Mouse (Mus musculus) urinary bladder, adult 2 months (tissue): ENCODE data around the gene Fdxr. TPM values are rescaled to one million over a fixed set of nuclear protein-coding genes. Genes with fewer than 3 reads are reported as not detected.

Experiments used
- DNase-seq: peaks from one replicate; pipeline ENCODE4 v3.0.0; 2022; ENCODE audit warnings: low spot score
- polyA plus RNA-seq: library from polyadenylated mRNA; depleted of rRNA; stranded (reverse); fragments of >200 nt; gene quantifications from 2 replicates; pipeline ENCODE4 v1.2.3, GENCODE M21; 2012

The Fdxr gene
- polyA plus RNA-seq, 1 experiment: 11.6 TPM

DNA sequence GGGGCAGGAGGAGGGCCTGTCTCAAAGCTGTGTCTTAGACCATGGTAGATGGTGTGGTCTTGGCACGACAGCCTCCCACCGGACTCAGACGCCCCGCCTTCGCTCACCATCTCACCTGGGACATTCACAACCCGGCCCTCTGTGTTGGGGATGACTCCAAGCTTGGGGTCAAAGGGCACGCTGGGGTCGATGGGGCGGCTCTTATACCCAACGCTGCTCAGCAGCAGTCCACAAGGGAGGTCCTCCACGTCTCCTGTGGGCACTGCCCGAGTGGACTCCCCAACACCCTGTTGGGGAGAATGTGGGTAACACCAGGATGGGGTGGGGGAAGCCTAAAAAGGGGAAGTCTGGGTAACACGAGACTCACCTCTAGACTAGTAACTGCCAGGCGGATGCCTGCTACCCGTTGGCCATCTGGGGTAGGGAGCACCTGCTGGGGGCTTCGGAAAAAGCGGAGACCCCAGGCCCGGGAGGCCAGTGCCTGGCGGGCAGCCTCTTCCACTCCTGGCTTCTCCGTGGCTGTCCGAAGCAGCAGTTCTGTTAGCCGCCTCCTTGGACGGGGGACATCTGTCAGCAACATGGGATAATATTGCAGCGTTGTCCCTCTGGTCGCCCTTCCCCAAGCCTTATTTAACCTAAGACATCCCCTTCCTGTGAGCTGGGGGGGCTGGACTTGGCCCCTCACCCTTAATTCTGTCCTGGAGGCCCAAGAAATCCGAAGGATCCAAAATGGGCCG, 7.4 kb downstream of the Fdxr start:
- DNase-seq: no peak

DNA sequence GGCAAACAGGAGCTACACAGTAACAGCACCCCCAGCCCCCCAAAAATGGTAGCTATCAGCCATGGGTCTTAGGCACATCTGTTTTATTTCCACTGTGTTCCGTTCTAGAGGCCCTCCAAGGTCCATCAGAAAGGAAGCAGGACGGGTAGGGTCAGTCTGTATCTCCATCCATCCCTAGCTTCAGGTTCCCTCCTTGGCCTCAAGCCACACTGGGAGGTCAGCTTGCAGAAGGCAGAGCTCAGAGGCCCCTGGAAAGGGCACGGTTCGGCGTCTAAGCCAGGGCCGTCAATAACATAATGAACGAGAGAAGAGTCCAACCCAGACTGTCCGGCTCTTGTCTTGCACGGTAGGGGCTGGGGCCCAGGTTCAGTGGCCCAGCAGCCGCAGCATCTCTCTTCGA, 8.9 kb downstream of the Fdxr start:
- DNase-seq: no peak

DNA sequence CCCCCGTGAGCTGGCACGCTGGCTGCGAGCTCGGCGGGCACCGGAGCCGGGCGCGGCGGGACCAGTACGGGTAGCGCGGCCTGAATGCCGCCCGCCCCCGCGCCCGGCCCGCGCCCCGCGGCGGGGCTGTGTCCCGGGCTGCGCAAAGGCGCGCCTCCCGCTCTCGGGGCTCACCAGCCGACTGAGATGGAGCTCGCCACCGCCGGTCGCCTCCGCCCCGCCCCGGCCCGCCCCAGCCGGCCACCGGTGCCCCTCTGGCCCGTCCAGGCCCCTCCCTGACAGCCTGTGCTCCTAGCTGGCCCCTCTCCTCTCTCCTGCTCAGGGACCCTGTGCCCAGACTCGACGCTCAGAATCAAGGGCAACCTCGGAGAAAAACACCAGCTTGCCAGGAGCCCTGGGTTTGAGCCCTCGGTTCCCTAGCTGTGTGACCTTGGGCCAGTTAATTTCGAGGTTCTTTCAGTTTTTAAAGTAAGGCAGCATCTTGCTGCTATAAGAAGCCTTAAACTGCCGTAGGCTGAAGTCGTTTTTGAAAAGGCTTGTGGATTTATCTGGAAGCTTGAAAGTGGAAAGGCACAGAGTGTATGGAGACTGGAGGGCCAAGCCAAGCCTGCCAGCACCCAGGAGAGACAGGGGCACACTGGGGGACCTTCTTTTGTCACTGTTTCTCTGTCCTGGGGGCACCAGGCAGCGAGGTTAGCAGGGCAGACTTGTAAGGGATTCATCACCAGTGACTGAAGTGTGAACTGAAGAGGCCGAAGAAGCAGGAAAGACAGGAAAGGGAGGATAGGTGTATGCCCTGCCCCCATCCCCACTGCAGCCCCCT, 9.6 kb downstream of the Fdxr start, which contains the start of gene Grin2c:
Gene Grin2c, minus strand, starts transcription at position 183 of the 823 bp plus-strand sequence.
- DNase-seq: no peak

DNA sequence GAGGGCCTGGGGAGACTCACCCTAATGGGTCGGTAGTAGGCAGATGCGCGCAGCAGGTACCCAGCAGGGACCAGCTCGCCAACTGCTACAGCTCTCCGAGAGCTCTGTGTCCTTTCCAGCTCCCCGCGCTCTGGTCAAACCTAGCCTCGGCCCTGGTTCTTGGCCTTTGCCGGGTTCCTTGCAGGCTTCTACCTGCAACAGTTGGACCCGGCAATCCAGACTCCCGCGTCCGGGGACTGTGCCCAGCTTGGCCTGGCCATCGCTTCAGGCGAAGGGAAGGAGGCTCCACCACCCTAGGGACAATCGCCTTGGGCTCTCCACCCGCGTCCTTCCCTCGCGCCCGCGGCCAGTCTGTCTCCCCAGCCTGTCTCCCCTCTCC, 10.5 kb downstream of the Fdxr start:
- no peak for DNase-seq

DNA sequence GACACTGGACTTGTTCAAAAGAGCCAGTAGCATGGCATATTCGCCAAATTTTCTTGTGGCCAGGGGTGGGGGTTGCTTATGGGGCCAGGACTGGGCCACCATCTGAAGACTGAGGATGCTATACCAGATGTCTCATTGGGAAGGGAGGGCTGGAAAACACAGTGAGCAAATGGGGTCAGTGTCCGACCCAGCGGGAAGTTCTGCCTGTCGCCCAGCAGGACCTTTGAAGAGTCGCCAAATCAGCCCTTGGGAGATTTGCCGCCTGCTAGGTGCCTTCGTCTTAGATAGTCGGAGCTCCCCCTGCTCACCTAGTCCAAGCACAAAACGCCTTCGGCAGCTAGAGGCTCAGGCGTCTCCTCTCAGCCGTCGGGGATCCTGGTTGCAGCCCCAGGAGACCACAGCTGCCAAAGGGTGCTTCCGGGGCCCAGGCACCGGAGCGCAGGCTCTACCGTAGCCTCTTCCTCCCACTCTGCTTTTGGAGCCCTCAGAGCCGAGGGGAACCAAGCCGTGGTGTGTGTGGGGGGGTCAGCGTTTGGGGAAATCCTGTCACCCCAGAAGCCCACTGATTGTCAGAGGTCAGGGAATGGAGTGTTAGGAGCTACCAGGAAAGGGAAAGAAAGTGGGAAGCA, 11.0 kb downstream of the Fdxr start:
- DNase-seq: no peak

DNA sequence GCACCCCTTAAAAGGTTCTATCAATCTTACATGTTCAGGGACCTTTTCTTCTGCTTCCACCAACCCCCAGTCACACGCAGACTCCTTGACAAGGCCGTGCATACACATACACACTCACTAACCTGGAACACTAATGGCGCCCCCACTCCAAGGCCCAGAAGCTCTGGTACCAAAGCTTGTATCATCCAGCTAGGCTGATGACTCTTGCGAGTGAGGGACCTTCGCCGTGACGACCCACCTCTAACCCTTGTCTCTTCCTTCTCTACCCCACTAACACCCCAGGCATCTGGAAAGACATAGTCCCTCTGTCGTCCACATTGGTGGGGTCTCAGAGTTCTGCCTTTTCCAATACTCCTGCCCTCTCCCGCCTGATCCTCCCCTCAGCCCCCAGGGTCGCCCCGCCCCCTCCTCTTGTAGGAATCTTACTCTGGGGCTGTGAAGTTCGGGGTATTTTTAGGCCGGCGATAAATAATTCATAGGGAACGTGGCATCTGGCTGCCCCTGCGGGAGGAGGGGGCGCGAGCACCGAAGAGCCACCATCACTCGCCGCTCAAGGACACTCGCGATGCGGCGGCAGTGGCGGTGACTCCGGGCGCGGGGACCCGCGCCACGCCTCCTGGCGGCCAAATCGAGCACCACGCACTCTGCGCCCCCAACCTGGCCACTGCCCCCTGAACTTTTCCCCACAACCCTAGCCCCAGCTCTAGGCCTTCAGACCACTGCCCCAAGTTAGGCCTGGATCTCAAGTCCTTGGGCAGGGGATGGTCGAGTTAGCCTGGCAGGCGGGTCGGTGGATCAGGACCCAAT, 11.8 kb downstream of the Fdxr start:
- no peak for DNase-seq

DNA sequence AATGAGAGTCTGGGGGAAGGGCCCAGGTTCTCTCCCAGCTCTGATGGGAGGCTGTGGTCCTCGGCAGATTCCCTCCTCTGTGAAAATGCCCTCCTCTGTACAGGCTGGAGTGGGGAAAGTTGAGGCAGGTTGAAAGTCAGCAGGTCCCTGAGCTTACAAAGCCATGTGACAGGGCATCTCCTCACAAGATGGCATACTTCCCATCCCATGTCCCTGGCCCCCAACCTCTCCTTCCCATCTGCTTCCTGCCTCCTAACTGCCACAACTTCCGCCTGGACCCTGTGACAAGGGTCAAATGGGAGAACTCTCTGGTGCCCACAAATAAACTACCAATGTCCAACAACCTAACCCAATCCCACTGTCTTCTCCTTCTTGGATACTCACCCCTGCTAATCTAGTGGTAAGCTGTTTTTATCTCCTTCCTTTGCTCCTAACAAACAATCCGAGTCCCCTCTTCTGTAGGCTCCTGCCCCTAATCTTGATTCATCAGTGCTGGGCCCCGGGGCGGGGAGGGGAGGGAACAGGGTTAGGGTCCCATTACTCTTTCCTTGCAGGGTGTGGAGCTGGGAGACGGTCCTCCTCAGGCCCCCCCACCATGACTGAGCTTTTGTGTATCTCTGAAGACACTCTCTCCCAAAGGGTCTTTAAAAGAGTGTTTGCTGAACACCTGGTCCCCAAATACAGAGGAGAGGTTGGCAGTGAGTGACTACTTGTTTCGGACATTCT, 12.6 kb downstream of the Fdxr start:
- no peak for DNase-seq

DNA sequence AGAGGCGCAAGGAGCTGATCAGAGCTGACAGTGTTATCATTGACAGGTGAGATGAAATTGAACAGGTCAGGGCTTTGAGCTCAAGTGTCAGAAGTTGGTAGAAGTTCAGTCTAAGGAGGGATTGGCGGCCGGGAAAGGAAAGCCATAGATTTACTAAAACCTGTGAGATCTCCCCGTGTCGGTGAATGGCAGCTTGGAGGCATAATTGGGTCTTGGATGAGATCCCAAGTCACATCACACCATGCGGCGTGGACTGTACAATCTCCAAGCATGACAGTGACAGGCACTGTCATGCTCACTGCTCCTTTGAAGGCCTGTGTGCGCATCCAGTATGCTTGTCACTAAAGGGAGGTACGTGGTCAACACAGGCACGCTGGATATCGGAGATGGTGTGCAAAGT, 13.9 kb downstream of the Fdxr start:
- DNase-seq: no peak

DNA sequence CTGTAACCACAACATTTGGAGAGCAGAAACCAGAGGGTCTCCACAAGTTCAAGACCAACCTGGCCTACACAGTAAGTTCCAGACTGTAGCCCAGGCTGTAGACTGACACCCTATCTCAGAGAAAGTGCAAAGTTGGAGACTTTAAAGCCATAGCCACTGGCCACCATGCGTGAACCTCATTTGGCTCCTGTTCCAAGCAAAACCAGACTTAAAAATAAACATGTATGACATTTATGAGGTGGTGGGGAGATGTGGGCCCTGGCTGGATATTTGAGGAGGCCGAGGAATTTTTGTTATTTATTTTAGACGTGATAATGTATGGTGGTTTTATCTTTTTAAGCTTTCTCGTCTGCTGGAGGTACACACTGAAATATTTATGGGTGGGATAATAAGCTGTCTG, 17.7 kb downstream of the Fdxr start:
- DNase-seq: no peak

DNA sequence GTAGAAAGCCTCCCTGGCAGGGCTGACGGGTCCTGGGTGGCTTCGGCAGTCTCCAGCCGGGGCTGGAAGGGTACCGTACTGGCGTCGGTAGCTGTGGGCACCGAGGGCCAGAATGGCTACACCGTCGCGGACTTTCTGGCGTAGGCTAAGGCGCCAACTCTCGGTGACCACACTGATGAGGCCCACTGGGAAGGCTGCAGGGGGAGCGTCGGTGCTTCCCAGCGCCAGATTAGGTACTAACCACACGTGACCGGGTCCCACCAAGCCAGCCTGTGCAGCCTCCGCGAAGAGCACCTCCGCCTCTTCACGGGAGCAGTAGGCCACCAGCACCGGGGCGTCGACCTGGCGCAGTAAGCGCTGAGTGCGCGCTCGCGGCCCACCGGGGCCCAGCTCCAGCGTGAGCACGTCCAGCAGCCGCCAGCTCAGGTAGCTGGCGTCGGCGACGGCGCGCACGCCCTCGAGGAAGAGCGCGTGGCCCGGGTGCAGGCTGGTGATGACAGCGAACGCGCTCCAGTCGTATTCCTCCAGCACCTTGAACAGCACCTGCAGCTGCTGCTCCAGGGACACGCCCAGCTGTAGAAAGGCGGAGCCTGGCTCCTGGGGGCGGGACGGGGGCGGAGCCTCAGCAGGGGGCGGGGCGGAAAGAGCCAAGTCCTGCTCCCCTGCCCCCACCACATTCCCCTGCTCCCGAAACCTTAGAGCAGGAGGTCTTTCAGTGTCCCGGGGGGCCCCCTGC, 18.9 kb downstream of the Fdxr start:
- DNase-seq: no peak

DNA sequence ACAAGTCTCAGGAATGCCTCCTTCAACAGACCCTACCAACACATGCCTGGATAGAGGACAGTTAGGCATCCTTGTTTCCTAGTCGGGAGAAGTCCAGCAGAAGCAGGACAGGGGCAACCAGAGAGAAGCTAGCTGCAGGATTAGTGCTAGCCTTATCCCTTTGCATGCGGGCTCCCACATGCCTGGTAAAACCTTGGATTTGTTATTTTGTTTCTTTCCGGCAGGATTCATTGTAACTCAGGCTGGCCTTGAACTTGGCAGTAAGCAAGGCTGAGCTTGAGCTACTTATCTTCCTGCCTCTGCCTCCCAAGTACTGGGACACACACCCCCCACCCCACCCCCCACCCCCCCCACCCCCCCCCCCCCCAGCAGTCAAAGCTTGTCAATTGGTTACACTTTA, 25.6 kb downstream of the Fdxr start:
- DNase-seq: no peak

DNA sequence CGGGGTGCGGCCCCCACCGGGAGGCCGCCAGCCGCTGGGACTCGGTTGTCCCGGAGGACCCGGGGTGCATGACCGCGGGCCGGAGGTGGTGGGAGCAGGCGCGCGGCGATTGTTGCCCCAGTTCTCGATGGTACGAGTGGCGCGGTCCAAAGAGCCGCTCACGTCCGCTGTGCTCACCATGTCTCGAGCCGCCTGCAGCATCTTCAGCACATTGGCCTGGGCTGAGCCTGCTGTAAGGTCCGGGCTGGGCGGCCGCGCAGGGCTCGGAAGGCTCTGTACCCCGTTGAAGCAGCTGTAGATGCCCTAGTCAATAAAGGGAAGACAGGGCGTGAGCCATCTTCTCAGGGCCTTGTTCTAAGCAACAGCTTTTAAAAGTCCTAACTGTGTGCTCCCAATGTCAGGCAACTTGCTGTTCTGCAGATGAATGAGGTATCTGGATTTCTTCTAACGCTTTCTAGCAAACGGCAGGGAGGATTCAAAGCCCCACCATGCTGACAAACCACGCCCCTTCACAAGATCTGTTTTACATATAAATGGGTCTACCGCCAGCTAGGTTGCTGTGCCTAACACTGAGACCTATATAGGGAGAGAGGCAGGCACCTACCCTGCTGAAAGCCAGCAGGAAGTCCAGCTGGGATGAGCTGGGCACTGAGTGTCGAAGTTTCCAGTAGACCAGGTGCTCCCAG, 26.3 kb downstream of the Fdxr start:
- no peak for DNase-seq

DNA sequence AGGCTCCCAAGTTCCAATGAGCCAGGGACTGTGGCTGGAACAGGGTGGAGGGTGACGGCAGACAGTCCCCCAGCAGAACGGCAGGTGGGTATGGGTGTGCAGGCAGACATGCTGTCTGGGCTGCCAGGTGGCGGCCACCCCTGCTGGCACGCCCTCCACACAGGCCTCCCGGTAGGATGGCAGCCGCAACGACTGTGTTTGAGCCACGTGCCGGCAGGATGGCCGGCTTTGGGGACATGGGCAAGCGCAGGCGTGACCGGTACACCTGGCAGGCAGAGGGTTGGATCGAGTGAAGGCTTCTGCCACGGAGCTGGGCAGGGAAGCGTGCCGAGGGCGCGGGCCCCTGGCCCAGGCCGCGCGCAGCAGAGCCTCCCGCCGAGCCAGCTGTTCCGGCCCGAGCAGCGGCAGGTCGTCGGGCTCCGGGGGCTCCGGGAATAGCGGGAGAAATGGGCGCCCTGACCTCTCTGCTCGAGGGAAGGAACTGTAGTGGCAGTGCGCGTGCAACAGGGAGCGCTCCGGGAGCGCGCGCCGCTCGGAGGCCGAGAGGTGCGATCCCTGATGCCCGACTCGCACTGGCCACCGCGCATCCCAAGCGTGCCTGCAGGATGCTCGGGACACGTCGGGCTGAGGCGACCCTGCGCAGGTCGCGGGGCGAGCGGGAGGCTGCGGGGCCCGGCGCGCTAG, 27.0 kb downstream of the Fdxr start:
- DNase-seq: no peak

DNA sequence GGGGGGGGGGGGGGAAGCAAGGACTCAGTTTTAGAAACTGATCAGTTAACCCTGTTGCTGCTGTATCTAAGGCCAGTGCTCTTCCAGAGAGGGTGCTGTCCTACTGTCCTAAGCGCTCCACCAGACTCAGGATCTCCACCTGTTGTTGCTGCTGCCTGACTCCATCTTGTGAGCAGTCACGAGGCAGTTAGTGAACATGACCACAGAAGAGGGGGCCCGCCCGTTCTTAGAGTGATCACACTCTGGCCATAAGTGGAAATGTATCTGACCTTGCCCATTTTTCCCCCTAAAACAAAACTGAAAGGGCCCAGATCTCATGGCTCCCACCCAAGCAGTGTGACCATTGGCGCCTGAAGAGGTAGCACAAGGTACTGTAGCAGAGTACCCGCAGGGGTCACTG, 28.9 kb downstream of the Fdxr start:
- no peak for DNase-seq

DNA sequence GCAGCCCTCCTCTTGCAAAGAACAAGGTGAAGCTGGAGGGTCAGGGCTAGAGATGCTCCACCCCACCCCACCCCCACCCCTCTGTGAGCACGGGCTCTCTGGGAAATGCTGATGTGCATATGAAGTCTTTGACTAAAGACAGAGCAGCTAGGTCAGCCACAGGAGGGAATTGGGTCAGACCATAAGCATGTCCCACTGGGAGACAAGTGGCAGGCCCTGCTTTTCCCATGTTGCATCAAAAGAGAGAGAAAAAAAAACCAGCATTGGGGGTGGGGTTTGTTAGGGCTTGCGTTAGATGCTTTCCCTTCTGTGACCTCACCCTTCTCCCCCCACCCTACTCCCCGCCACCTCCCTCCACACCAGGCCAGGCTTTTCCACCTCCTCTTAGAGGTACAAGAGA, 29.6 kb downstream of the Fdxr start:
- no peak for DNase-seq

DNA sequence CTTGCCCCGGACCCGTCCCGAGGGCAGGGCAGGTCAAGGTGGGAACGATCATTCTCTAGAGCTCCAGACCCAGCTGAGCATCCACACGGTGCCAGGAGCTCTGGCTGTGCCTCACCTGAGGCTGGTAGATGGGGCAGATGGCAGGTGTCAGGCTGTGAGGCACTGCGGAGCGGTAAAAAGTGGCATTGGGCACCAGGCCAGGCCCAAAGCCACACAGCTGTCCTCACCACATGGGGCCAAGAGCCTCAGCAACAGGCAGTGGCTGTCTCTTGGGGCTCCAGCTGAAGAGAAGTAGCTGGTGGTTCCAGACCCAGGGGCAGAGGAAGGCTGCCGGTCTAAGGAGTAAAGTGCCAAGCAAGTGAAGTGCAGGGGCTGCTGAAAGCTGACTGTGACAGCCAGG, 30.5 kb downstream of the Fdxr start:
- DNase-seq: no peak

DNA sequence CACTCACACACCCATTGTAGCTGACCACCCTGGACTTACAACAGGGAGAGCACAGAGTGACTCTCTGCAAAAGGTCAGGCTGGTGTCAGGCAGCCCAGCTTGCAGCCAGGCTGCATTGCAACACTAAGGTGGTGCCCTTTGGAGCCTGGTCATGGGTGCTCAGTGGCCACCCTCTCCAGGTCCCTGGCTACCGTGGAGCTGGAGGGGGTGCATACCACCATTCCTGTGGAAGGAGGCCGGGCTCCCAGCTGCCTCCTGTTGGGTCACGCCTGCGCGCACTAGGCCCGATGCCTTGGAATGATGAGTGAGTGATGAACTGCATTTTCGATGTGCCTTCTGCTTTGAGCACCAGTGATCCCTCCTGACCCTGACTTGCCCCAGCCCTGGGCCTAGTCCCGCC, 32.0 kb downstream of the Fdxr start:
- DNase-seq: no peak

DNA sequence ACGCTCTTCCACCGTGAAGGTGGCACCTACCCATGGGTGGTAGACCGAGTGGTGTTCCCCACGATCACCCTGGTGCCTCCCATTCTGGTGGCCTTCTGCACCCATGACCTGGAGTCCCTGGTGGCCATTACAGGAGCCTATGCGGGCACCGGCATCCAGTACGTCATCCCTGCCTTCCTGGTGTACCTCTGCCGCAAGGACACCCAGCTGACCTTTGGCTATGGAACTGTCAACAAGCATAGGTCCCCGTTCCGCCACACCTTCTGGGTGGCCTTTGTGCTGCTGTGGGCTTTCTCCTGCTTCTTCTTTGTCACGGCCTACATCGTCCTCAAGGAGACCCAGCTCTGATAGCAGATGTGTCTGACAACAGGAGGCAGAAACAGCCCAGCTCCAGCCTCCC, 33.1 kb downstream of the Fdxr start:
- DNase-seq: no peak

DNA sequence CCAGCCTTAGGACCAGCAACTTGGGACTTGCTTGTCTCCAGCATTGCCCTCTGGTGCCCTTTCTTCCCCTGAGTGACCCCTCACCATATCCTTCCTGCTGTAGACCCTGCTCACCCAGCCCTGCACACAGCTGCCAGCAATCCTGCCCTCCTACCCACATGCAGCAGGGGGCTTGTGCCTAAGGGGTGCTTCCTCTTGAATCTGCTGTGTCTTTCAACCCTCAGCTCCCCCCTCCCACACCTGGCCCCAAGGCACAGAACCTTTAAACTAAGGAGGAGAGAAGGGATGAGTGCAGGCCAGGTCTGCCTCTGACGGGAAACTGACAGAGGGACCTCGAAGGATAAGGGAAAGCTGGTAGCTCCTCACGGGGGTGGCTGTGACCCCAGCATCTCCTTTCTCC, 34.1 kb downstream of the Fdxr start:
- DNase-seq: no peak

DNA sequence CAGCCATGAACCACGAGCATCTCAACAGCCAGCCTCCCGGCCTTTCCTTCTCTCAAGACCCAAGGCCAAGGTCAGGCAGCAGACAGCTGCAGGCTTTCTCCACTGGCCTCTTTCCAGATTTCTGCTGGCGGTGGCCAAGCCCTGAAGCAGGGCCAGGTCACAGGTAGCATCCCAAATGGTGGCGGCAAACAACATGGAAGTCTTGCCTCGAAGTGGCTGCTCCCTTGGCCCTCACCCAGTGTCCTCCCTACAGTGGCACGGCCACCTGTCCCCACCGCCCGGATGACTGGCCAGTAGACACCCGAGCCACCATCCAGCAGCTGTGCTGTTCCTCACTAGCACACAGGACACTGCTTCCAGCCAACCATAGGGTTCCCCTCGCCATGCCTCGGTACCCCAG, 35.4 kb downstream of the Fdxr start:
- no peak for DNase-seq
